Mouse (Mus musculus) left cerebral cortex, postnatal 25 days (tissue): ENCODE results near the gene Krt222. TPM values are rescaled to one million over a fixed set of nuclear protein-coding genes. Genes with fewer than 3 reads are reported as not detected.

Experiments
- total RNA-seq, 2 experiments: library from RNA; stranded (reverse); gene quantifications; 2 replicates each; pipeline ENCODE4 v1.2.3; 2021

Gene Krt222
- total RNA-seq, 2 experiments from 2014 or later, result 26.3 to 27.0 TPM

Other genes starting within 250 kb of the Krt222 start
- 1 to 10 TPM in 1 of 2 experiments, under 1 TPM in 1; 0.87 to 1.3 TPM for gene Top2a, start 219.9 kb downstream of the Krt222 start, total RNA-seq
- 10 to 100 TPM; 71.2 to 78.2 TPM for gene Igfbp4, start 202.8 kb downstream of the Krt222 start, total RNA-seq
- under 1 TPM; 0.21 to 0.64 TPM for gene Tns4, start 154.8 kb downstream of the Krt222 start, total RNA-seq
- gene Ccr7, start 89.0 kb downstream of the Krt222 start, total RNA-seq, result under 1 TPM in 1 of 2 experiments, not detected in 1; 0.16 TPM
- 10 to 100 TPM; 56.0 to 59.7 TPM for gene Smarce1, start 13.1 kb downstream of the Krt222 start, total RNA-seq
- not detected for gene Krt24, start 41.2 kb upstream of the Krt222 start, total RNA-seq
- gene Krt25, start 78.9 kb upstream of the Krt222 start, total RNA-seq, result not detected
- gene Krt26, start 93.9 kb upstream of the Krt222 start, total RNA-seq, result not detected
- not detected for gene Krt27, start 107.0 kb upstream of the Krt222 start, total RNA-seq
- gene Krt28, start 130.8 kb upstream of the Krt222 start, total RNA-seq, result under 1 TPM in 1 of 2 experiments, not detected in 1; 0.34 TPM
- gene Krt10, start 145.3 kb upstream of the Krt222 start, total RNA-seq, result 10 to 100 TPM; 10.6 to 11.7 TPM
- gene Krt12, start 178.2 kb upstream of the Krt222 start, total RNA-seq, result 10 to 100 TPM; 10.3 TPM
- gene Krt20, start 194.1 kb upstream of the Krt222 start, total RNA-seq, result not detected
- gene Krt23, start 249.1 kb upstream of the Krt222 start, total RNA-seq, result not detected